Mouse (Mus musculus) intestine, embryonic 16.5 days (tissue): ENCODE measurements around the gene Cd163. TPM values are rescaled to one million over a fixed set of nuclear protein-coding genes. Genes with fewer than 3 reads are reported as not detected.

ENCODE experiments used
- ATAC-seq: fragments of 200-750 bp; cut with Nextera tagmentation; 2 replicates; pipeline ENCODE4 v1.8.0; 2017; ENCODE audit warnings: moderate TSS enrichment, moderate library complexity
- H3K27ac ChIP-seq: fragments of 300-500 bp; sonication (generic); 2 replicates; pipeline ENCODE4 v1.5.1; 2014; ENCODE audit warnings: mild to moderate bottlenecking, low read length
- H3K27me3 ChIP-seq: fragments of 300-500 bp; sonication (generic); replicated peaks from 2 replicates; pipeline ENCODE4 v1.6.1; 2014; ENCODE audit warnings: low read length, control low read depth, mixed read lengths; ENCODE audit not compliant: control insufficient read depth, insufficient read depth
- H3K36me3 ChIP-seq: fragments of 300-500 bp; sonication (generic); 2 replicates; pipeline ENCODE4 v1.6.1; 2014; ENCODE audit warnings: low read length, control low read depth; ENCODE audit not compliant: control insufficient read depth, insufficient read depth
- H3K4me1 ChIP-seq: fragments of 300-500 bp; sonication (generic); 2 replicates; pipeline ENCODE4 v1.6.1; 2014; ENCODE audit warnings: low read length, control low read depth, mixed read lengths; ENCODE audit not compliant: control insufficient read depth, insufficient read depth
- H3K4me2 ChIP-seq: fragments of 300-500 bp; sonication (generic); 2 replicates; pipeline ENCODE4 v1.6.1; 2014; ENCODE audit warnings: low read depth, low read length, control low read depth
- H3K4me3 ChIP-seq: fragments of 300-500 bp; sonication (generic); 2 replicates; pipeline ENCODE4 v1.5.1; 2014; ENCODE audit warnings: mild to moderate bottlenecking, low read length
- H3K9ac ChIP-seq: fragments of 300-500 bp; sonication (generic); 2 replicates; pipeline ENCODE4 v1.6.1; 2014; ENCODE audit warnings: low read depth, low read length
- H3K9me3 ChIP-seq: fragments of 300-500 bp; sonication (generic); 2 replicates; pipeline ENCODE4 v1.6.1; 2016; ENCODE audit warnings: low read length, control low read depth; ENCODE audit not compliant: control insufficient read depth
- WGBS: fragments of 180-500 bp; shearing (Covaris S2); extraction: QIAGEN DNeasy Blood & Tissue Kit; methylation state at CpG from one replicate; pipeline ENCODE4 v1.1.7; 2014; 5-methylcytosine and 5-hydroxymethylcytosine counted together
- polyA plus RNA-seq: library from polyadenylated mRNA; unstranded; fragments of >200 nt; fragmentation: Nextera tagmentation; extraction: Ambion mirVana; gene quantifications from 2 replicates; pipeline ENCODE4 v1.2.1, GENCODE M21; 2015

Cd163 gene
- polyA plus RNA-seq, 1 experiment from 2014 or later = 0.43 TPM

- no peak overlapping the region for H3K4me3 ChIP-seq
- 80% methylated on average over 3 of the region's 3 CpGs for WGBS
- no peaks in the 10 kb centered on the region for H3K27me3 ChIP-seq
- no peaks in the 10 kb centered on the region for H3K36me3 ChIP-seq
- H3K4me2 ChIP-seq = no peak overlapping the region
- H3K9ac ChIP-seq = no peak overlapping the region
- no peak for ATAC-seq
- H3K27ac ChIP-seq = no peak overlapping the region
- H3K4me1 ChIP-seq = no peaks in the 10 kb centered on the region
- H3K9me3 ChIP-seq = no peaks in the 10 kb centered on the region
Measured at GRCm38 (mm10) chr6:124301447-124302192, 2.8 kb upstream of the Cd163 start.

GRCm38 (mm10) chr6:124308935-124309334 is 4.5 kb downstream of the Cd163 start:
- Histone ChIP-seq H3K9ac (no peak overlapping the region), H3K27ac (no peak overlapping the region), H3K9me3 (no peaks in the 10 kb centered on the region), H3K4me1 (no peaks in the 10 kb centered on the region), H3K27me3 (no peaks in the 10 kb centered on the region), H3K4me3 (no peak overlapping the region), H3K4me2 (no peak overlapping the region), H3K36me3 (no peaks in the 10 kb centered on the region)
- WGBS = 81% methylated on average over 8 of the region's 8 CpGs
- ATAC-seq = no peak

GRCm38 (mm10) chr6:124312292-124312691 is 7.8 kb downstream of the Cd163 start:
- no peak overlapping the region for H3K4me2 ChIP-seq
- H3K4me3 ChIP-seq = no peak overlapping the region
- ATAC-seq = no peak
- no peaks in the 10 kb centered on the region for H3K27me3 ChIP-seq
- no peak overlapping the region for H3K9ac ChIP-seq
- H3K27ac ChIP-seq = no peak overlapping the region
- H3K4me1 ChIP-seq = no peaks in the 10 kb centered on the region
- WGBS = 86% methylated on average over 6 of the region's 6 CpGs
- H3K36me3 ChIP-seq = no peaks in the 10 kb centered on the region
- H3K9me3 ChIP-seq = no peaks in the 10 kb centered on the region

GRCm38 (mm10) chr6:124320371-124320770 is 15.9 kb downstream of the Cd163 start:
- Histone ChIP-seq H3K4me3 (no peak overlapping the region), H3K4me1 (no peaks in the 10 kb centered on the region), H3K9me3 (no peaks in the 10 kb centered on the region), H3K4me2 (no peak overlapping the region), H3K27ac (no peak overlapping the region), H3K27me3 (no peaks in the 10 kb centered on the region), H3K36me3 (no peaks in the 10 kb centered on the region), H3K9ac (no peak overlapping the region)
- ATAC-seq = no peak
- WGBS = 64% methylated on average over 6 of the region's 6 CpGs

- no peak for ATAC-seq
- Histone ChIP-seq H3K4me3 (no peak overlapping the region), H3K36me3 (no peaks in the 10 kb centered on the region), H3K27me3 (no peaks in the 10 kb centered on the region), H3K27ac (no peak overlapping the region), H3K9ac (no peak overlapping the region), H3K4me1 (no peaks in the 10 kb centered on the region), H3K4me2 (no peak overlapping the region), H3K9me3 (no peaks in the 10 kb centered on the region)
- WGBS = 81% methylated on average over 16 of the region's 16 CpGs
Measured at GRCm38 (mm10) chr6:124321481-124322475, 17.3 kb downstream of the Cd163 start.

- Histone ChIP-seq H3K4me2 (no peak overlapping the region), H3K27ac (no peak overlapping the region), H3K4me1 (no peaks in the 10 kb centered on the region), H3K36me3 (no peaks in the 10 kb centered on the region), H3K4me3 (no peak overlapping the region), H3K9ac (no peak overlapping the region), H3K9me3 (no peaks in the 10 kb centered on the region), H3K27me3 (no peaks in the 10 kb centered on the region)
- WGBS = 89% methylated on average over 3 of the region's 3 CpGs
- ATAC-seq = no peak
Measured at GRCm38 (mm10) chr6:124328394-124328991, 24.0 kb downstream of the Cd163 start.

- Histone ChIP-seq H3K9me3 (no peaks in the 10 kb centered on the region), H3K4me2 (no peak overlapping the region), H3K9ac (no peak overlapping the region), H3K4me3 (no peak overlapping the region), H3K27me3 (no peaks in the 10 kb centered on the region), H3K36me3 (no peaks in the 10 kb centered on the region), H3K4me1 (no peaks in the 10 kb centered on the region), H3K27ac (no peak overlapping the region)
- 89% methylated on average over 7 of the region's 7 CpGs for WGBS
- ATAC-seq = no peak
Measured at GRCm38 (mm10) chr6:124329622-124330021, 25.2 kb downstream of the Cd163 start.

GRCm38 (mm10) chr6:124345096-124345495 is 40.6 kb downstream of the Cd163 start:
- Histone ChIP-seq H3K4me3 (no peak overlapping the region), H3K9ac (no peak overlapping the region), H3K4me2 (no peak overlapping the region), H3K4me1 (no peaks in the 10 kb centered on the region), H3K27me3 (no peaks in the 10 kb centered on the region), H3K36me3 (no peaks in the 10 kb centered on the region), H3K9me3 (no peaks in the 10 kb centered on the region), H3K27ac (no peak overlapping the region)
- no peak for ATAC-seq
- WGBS = 85% methylated on average over 4 of the region's 4 CpGs

GRCm38 (mm10) chr6:124346613-124347012 is 42.2 kb downstream of the Cd163 start:
- no peak for ATAC-seq
- Histone ChIP-seq H3K27me3 (no peaks in the 10 kb centered on the region), H3K9me3 (no peaks in the 10 kb centered on the region), H3K36me3 (no peaks in the 10 kb centered on the region), H3K27ac (no peak overlapping the region), H3K4me3 (no peak overlapping the region), H3K9ac (no peak overlapping the region), H3K4me2 (no peak overlapping the region), H3K4me1 (no peaks in the 10 kb centered on the region)
- WGBS = 83% methylated on average over 6 of the region's 6 CpGs
